Mouse (Mus musculus): ENCODE data around the gene Zfp239.

GRCm38 (mm10) chr6:117814681-117815080, 47.2 kb upstream of the Zfp239 start:
- TF ChIP-seq GATA1 (IDR thresholded peaks at IDR 0.05; ENCODE audit: borderline replicate concordance, low read length): no peak
- TF ChIP-seq FLI1 (IDR thresholded peaks at IDR 0.05; ENCODE audit: low read length): no peak
